Mouse (Mus musculus) forebrain, embryonic 14.5 days (tissue): Measurements from ENCODE around the gene Elovl2. TPM values are rescaled to one million over a fixed set of nuclear protein-coding genes. Genes with fewer than 3 reads are reported as not detected.
"Not testable (repeated sequence)": the region's sequence is repeated elsewhere in the genome, so short reads cannot be mapped to it uniquely, and the experiment has no call there.

Experiments
- ATAC-seq: fragments of 200-750 bp; cut with Nextera tagmentation; 2 replicates; pipeline ENCODE4 v1.8.0; 2017; ENCODE audit warnings: mild to moderate bottlenecking, moderate library complexity
- DNase-seq: peaks from one replicate; pipeline ENCODE4 v3.0.0-alpha.2; 2015; ENCODE audit warnings: low spot score
- H3K27ac ChIP-seq: fragments of 300-500 bp; sonication (generic); 2 replicates; pipeline ENCODE4 v1.5.1; 2014; ENCODE audit warnings: low read depth, mild to moderate bottlenecking, control low read depth, low read length, moderate library complexity
- H3K27me3 ChIP-seq: fragments of 300-500 bp; sonication (generic); replicated peaks from 2 replicates; pipeline ENCODE4 v1.6.1; 2014; ENCODE audit warnings: low read length, control low read depth, mixed read lengths; ENCODE audit not compliant: control insufficient read depth, insufficient read depth
- H3K36me3 ChIP-seq: fragments of 300-500 bp; sonication (generic); 2 replicates; pipeline ENCODE4 v1.6.1; 2014; ENCODE audit warnings: low read length, control low read depth; ENCODE audit not compliant: control insufficient read depth, insufficient read depth
- H3K4me1 ChIP-seq: fragments of 300-500 bp; sonication (generic); 2 replicates; pipeline ENCODE4 v1.6.1; 2014; ENCODE audit warnings: antibody characterized with exemption, low read length, control low read depth; ENCODE audit not compliant: control insufficient read depth, insufficient read depth
- H3K4me2 ChIP-seq: fragments of 300-500 bp; sonication (generic); 2 replicates; pipeline ENCODE4 v1.6.1; 2014; ENCODE audit warnings: mild to moderate bottlenecking, control low read depth, low read length
- H3K4me3 ChIP-seq: fragments of 300-500 bp; sonication (generic); 2 replicates; pipeline ENCODE4 v1.5.1; 2014; ENCODE audit warnings: low read depth, low read length, control low read depth
- H3K9ac ChIP-seq: fragments of 300-500 bp; sonication (generic); 2 replicates; pipeline ENCODE4 v1.6.1; 2014; ENCODE audit warnings: mild to moderate bottlenecking, low read length, control low read depth, moderate library complexity
- H3K9me3 ChIP-seq: fragments of 300-500 bp; sonication (generic); replicated peaks from 2 replicates; pipeline ENCODE4 v1.6.1; 2016; ENCODE audit warnings: low read length, control low read depth, mixed read lengths; ENCODE audit not compliant: control insufficient read depth
- WGBS: fragments of 180-500 bp; shearing (Covaris S2); extraction: QIAGEN DNeasy Blood & Tissue Kit; methylation state at CpG from one replicate; pipeline ENCODE4 v1.1.7; 2014; 5-methylcytosine and 5-hydroxymethylcytosine counted together
- polyA plus RNA-seq: library from polyadenylated mRNA; unstranded; fragments of >200 nt; fragmentation: Nextera tagmentation; extraction: Ambion mirVana; gene quantifications from 2 replicates; pipeline ENCODE4 v1.2.1, GENCODE M21; 2014

The Elovl2 gene
- polyA plus RNA-seq, 1 experiment from 2014 or later: 41.8 TPM

- no peaks in the 10 kb centered on the region for H3K27me3 ChIP-seq
- no peak overlapping the region for H3K9ac ChIP-seq
- no peak for DNase-seq
- no peaks in the 10 kb centered on the region for H3K36me3 ChIP-seq
- ATAC-seq: no peak
- 86% methylated on average over 5 of the region's 5 CpGs for WGBS
- H3K4me3 ChIP-seq: no peak overlapping the region
- 0 out of 2 replicates have a peak, but pooled peaks cover 3% of the 10 kb centered on the region for H3K4me1 ChIP-seq
- no peak overlapping the region for H3K4me2 ChIP-seq
- H3K27ac ChIP-seq: no peak overlapping the region
- H3K9me3 ChIP-seq: no peaks in the 10 kb centered on the region
These were observed 31.5 kb upstream of the Elovl2 start for GRCm38 (mm10) chr13:41251667-41252066.

GRCm38 (mm10) chr13:41251232-41251631 lies 31.0 kb upstream of the Elovl2 start:
- ATAC-seq, H3K9me3 ChIP-seq, H3K27me3 ChIP-seq, H3K4me2 ChIP-seq, H3K9ac ChIP-seq, H3K4me1 ChIP-seq, H3K27ac ChIP-seq, H3K36me3 ChIP-seq, DNase-seq: not testable (repeated sequence)
- H3K4me3 ChIP-seq: 0 out of 2 replicates have a peak overlapping the region, but pooled peaks have one; percentile 70
- WGBS: 93% methylated on average over 5 of the region's 5 CpGs

- ATAC-seq: no peak
These were observed 30.2 kb upstream of the Elovl2 start for GRCm38 (mm10) chr13:41250318-41250981.

GRCm38 (mm10) chr13:41249538-41250317 lies 29.5 kb upstream of the Elovl2 start, which contains the start of gene Smim13:
Gene Smim13, plus strand, starts transcription at chr13:41249844.
- H3K27ac ChIP-seq: peak within 1 kb of the TSS; percentile 83
- H3K9ac ChIP-seq: peak within 1 kb of the TSS; percentile 80
- H3K36me3 ChIP-seq: no peaks in the 10 kb centered on the region
- DNase-seq (peak; percentile 99), ATAC-seq (peak; percentile 98)
- 0 out of 2 replicates have a peak, but pooled peaks cover 3% of the 10 kb centered on the region for H3K4me1 ChIP-seq
- peak within 1 kb of the TSS; percentile 70 for H3K4me3 ChIP-seq
- WGBS: 1% methylated on average over 73 of the region's 78 CpGs
- H3K4me2 ChIP-seq: peak within 1 kb of the TSS; percentile 73
- H3K27me3 ChIP-seq: no peaks in the 10 kb centered on the region
- H3K9me3 ChIP-seq: no peaks in the 10 kb centered on the region

More at GRCm38 (mm10) chr13:41250318-41250981, 30.2 kb upstream of the Elovl2 start:
- Histone ChIP-seq H3K27ac (no peak overlapping the region; the same call in 1 of the 2 replicates), H3K9me3 (no peaks in the 10 kb centered on the region), H3K4me3 (peak overlapping the region; percentile 70), H3K27me3 (no peaks in the 10 kb centered on the region), H3K36me3 (no peaks in the 10 kb centered on the region), H3K4me1 (0 out of 2 replicates have a peak, but pooled peaks cover 3% of the 10 kb centered on the region), H3K9ac (peak overlapping the region; percentile 80), H3K4me2 (peak overlapping the region; percentile 73)
- no peak for DNase-seq
- WGBS: 2% methylated on average over 27 of the region's 27 CpGs

GRCm38 (mm10) chr13:41248751-41249520 lies 28.7 kb upstream of the Elovl2 start:
- peak overlapping the region; percentile 70 for H3K4me3 ChIP-seq
- no peaks in the 10 kb centered on the region for H3K36me3 ChIP-seq
- H3K9ac ChIP-seq: peak overlapping the region; percentile 80
- peak; percentile 14 for ATAC-seq
- no peaks in the 10 kb centered on the region for H3K27me3 ChIP-seq
- H3K4me1 ChIP-seq: 0 out of 2 replicates have a peak, but pooled peaks cover 3% of the 10 kb centered on the region
- no peak overlapping the region for H3K27ac ChIP-seq
- H3K9me3 ChIP-seq: no peaks in the 10 kb centered on the region
- no peak for DNase-seq
- H3K4me2 ChIP-seq: peak overlapping the region; percentile 73
- WGBS: 43% methylated on average over 12 of the region's 12 CpGs

- ATAC-seq (no peak), DNase-seq (no peak)
- no peak overlapping the region for H3K4me2 ChIP-seq
- H3K4me1 ChIP-seq: 0 out of 2 replicates have a peak, but pooled peaks cover 3% of the 10 kb centered on the region
- H3K9me3 ChIP-seq: no peaks in the 10 kb centered on the region
- WGBS: 61% methylated on average over 6 of the region's 6 CpGs
- H3K36me3 ChIP-seq: no peaks in the 10 kb centered on the region
- H3K9ac ChIP-seq: no peak overlapping the region
- no peaks in the 10 kb centered on the region for H3K27me3 ChIP-seq
- H3K4me3 ChIP-seq: no peak overlapping the region
- H3K27ac ChIP-seq: no peak overlapping the region
These were observed 24.2 kb upstream of the Elovl2 start for GRCm38 (mm10) chr13:41244306-41244830.

- Histone ChIP-seq H3K4me1 (no peaks in the 10 kb centered on the region), H3K9me3 (no peaks in the 10 kb centered on the region)
- 81% methylated on average over 2 of the region's 2 CpGs for WGBS
These were observed 21.4 kb upstream of the Elovl2 start for GRCm38 (mm10) chr13:41241557-41241956.

GRCm38 (mm10) chr13:41238805-41239130 lies 18.6 kb upstream of the Elovl2 start:
- ATAC-seq (peak; percentile 58; the same call in 1 of the 2 replicates), DNase-seq (peak; percentile 84)
- Histone ChIP-seq H3K27me3 (no peaks in the 10 kb centered on the region), H3K4me2 (no peak overlapping the region), H3K9me3 (no peaks in the 10 kb centered on the region), H3K36me3 (no peaks in the 10 kb centered on the region), H3K27ac (no peak overlapping the region), H3K4me3 (no peak overlapping the region), H3K9ac (no peak overlapping the region), H3K4me1 (no peaks in the 10 kb centered on the region)
- WGBS: 11% methylated on average over 5 of the region's 5 CpGs

More at GRCm38 (mm10) chr13:41241557-41241956, 21.4 kb upstream of the Elovl2 start:
- Histone ChIP-seq H3K4me3 (no peak overlapping the region), H3K27me3 (no peaks in the 10 kb centered on the region), H3K27ac (no peak overlapping the region), H3K9ac (no peak overlapping the region), H3K4me2 (no peak overlapping the region), H3K36me3 (no peaks in the 10 kb centered on the region)
- no peak for ATAC-seq
- no peak for DNase-seq
